Mouse (Mus musculus): ENCODE results near the gene 4932411N23Rik.
"Not testable (repeated sequence)": the region's sequence is repeated elsewhere in the genome, so short reads cannot be mapped to it uniquely, and the experiment has no call there.

Gene 4932411N23Rik

DNA sequence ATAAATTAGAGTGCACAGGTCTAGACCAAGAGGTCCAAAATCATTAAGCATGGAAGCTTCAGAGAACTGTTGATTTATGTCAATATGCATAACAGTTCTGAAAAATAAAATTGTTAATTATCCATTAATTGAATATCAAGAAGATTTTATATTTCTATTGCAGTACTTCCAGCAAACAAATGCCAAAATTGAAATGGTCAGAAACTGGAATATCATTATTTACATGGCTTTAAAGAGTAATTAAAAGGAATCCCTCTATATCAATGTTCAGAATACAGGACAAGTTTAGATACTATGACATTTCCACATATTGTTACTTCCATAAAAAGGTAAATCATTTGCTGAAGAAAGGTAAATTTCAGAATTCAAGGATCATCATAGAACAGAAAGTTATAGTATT is at the start of gene 4932411N23Rik:
TSS of gene 4932411N23Rik (minus strand) at position 101 of the 400 bp plus-strand sequence.
- no peak for DNase-seq (ENCODE audit: extremely low read depth, insufficient read length, low spot score)

DNA sequence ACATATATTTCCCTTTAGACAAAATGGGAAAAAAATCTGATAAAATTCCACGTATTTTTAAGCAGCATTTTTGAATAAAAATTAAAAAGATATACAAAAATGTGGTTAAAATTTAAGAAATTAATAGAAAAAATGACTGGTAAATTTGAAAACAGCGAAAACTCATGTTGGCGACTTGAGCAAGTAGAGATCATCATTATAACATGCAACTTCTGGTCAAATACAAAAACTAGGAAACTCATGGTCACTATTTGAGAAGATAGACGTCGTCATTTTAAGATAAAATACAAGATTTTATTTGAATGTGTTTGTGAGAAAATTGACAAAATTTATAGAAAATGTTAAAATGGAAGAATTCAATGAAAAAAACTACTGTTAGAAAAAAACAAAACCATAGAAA is 35.8 kb downstream of the 4932411N23Rik start:
- DNase-seq (ENCODE audit: extremely low read depth, insufficient read length, low spot score): no peak

DNA sequence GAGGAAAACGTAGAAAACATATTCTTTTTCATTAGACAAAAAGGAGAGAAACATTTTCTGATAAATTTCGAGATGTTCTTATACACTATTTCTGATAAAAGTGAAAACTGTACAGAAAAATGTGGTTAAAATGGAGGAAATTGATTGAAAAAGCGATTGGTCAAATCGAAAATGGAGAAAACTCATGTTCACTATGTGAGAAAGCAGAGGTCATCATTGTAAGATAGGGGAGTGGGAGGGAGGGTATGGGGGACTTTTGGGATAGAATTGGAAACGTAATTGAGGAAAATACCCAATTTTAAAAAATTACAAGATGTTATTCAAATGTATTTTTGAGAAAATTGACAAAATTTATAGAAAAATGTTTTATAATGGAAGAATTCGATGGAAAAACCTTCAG is 38.0 kb downstream of the 4932411N23Rik start:
- DNase-seq (ENCODE audit: extremely low read depth, insufficient read length, low spot score): not testable (repeated sequence)

- DNase-seq (ENCODE audit: extremely low read depth, insufficient read length, low spot score): peak; percentile 45
These were observed 40.8 kb downstream of the 4932411N23Rik start for GRCm38 (mm10) chrX:126774846-126775245.

DNA sequence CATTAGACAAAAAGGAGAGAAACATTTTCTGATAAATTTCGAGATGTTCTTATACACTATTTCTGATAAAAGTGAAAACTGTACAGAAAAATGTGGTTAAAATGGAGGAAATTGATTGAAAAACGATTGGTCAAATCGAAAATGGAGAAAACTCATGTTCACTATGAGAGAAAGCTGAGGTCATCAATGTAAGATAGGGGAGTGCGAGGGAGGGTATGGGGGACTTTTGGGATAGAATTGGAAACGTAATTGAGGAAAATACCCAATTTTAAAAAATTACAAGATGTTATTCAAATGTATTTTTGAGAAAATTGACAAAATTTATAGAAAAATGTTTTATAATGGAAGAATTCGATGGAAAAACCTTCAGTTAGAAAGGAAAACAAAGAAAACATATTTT is 42.2 kb downstream of the 4932411N23Rik start:
- DNase-seq (ENCODE audit: extremely low read depth, insufficient read length, low spot score): not testable (repeated sequence)
